Mouse (Mus musculus) splenic B cell, adult 2 months (primary cell): ENCODE measurements at regions not wholly inside any gene's neighbourhood (a gene's known extent, or its start where the extent isn't known, plus 50 kb on each side); places are given as distances from the start of the nearest gene placed in this dataset.
"Not testable (repeated sequence)": the region's sequence is repeated elsewhere in the genome, so short reads cannot be mapped to it uniquely, and the experiment has no call there.

ENCODE experiments used
- DNase-seq: peaks from one replicate; pipeline ENCODE4 v3.0.0-alpha.2; 2011; ENCODE audit warnings: low read depth, low spot score
- H3K27me3 ChIP-seq: 2 replicates; pipeline ENCODE4 v1.6.1; 2012; ENCODE audit warnings: mild to moderate bottlenecking, low read length, moderate library complexity, mixed read lengths; ENCODE audit not compliant: control insufficient read depth, poor library complexity, insufficient read depth, severe bottlenecking
- H3K36me3 ChIP-seq: 2 replicates; pipeline ENCODE4 v1.6.1; 2012; ENCODE audit warnings: mild to moderate bottlenecking, low read length, moderate library complexity, mixed read lengths; ENCODE audit not compliant: control insufficient read depth, poor library complexity, insufficient read depth, severe bottlenecking

GRCm38 (mm10) chr1:185951163-185951562 is 165.9 kb downstream of the Lyplal1 start:
- H3K36me3 ChIP-seq, result no peaks in the 10 kb centered on the region
- no peaks in the 10 kb centered on the region for H3K27me3 ChIP-seq
- DNase-seq, result no peak

- not testable (repeated sequence) for H3K36me3 ChIP-seq, H3K27me3 ChIP-seq, DNase-seq
These were observed 161.3 kb downstream of the Lyplal1 start for GRCm38 (mm10) chr1:185955821-185956220.

- no peaks in the 10 kb centered on the region for H3K27me3 ChIP-seq
- DNase-seq, result no peak
- H3K36me3 ChIP-seq, result no peaks in the 10 kb centered on the region
These were observed 159.6 kb downstream of the Lyplal1 start for GRCm38 (mm10) chr1:185957557-185957956.

- Histone ChIP-seq H3K27me3 (no peaks in the 10 kb centered on the region), H3K36me3 (no peaks in the 10 kb centered on the region)
- DNase-seq, result no peak
These were observed 158.8 kb downstream of the Lyplal1 start for GRCm38 (mm10) chr1:185958276-185958675.

- H3K36me3 ChIP-seq, result no peaks in the 10 kb centered on the region
These were observed 154.5 kb downstream of the Lyplal1 start for GRCm38 (mm10) chr1:185962606-185963005.

GRCm38 (mm10) chr1:185963773-185964172 is 153.3 kb downstream of the Lyplal1 start:
- H3K27me3 ChIP-seq, result peaks cover 2% of the 10 kb centered on the region; the same call in 1 of the 2 replicates
- DNase-seq, result no peak

More at GRCm38 (mm10) chr1:185962606-185963005, 154.5 kb downstream of the Lyplal1 start:
- peaks cover 2% of the 10 kb centered on the region; the same call in 1 of the 2 replicates for H3K27me3 ChIP-seq
- no peak for DNase-seq

GRCm38 (mm10) chr1:185964426-185964825 is 152.7 kb downstream of the Lyplal1 start:
- Histone ChIP-seq H3K36me3 (no peaks in the 10 kb centered on the region), H3K27me3 (peaks cover 2% of the 10 kb centered on the region; the same call in 1 of the 2 replicates)
- no peak for DNase-seq

More at GRCm38 (mm10) chr1:185963773-185964172, 153.3 kb downstream of the Lyplal1 start:
- no peaks in the 10 kb centered on the region for H3K36me3 ChIP-seq

- no peak for DNase-seq
- H3K27me3 ChIP-seq, result peaks cover 2% of the 10 kb centered on the region; the same call in 1 of the 2 replicates
- H3K36me3 ChIP-seq, result no peaks in the 10 kb centered on the region
These were observed 149.9 kb downstream of the Lyplal1 start for GRCm38 (mm10) chr1:185967227-185967626.

GRCm38 (mm10) chr1:185967816-185968215 is 149.3 kb downstream of the Lyplal1 start:
- peaks cover 2% of the 10 kb centered on the region; the same call in 1 of the 2 replicates for H3K27me3 ChIP-seq
- H3K36me3 ChIP-seq, result no peaks in the 10 kb centered on the region
- no peak for DNase-seq

- Histone ChIP-seq H3K27me3 (peaks cover 2% of the 10 kb centered on the region; the same call in 1 of the 2 replicates), H3K36me3 (no peaks in the 10 kb centered on the region)
- DNase-seq, result no peak
These were observed 148.5 kb downstream of the Lyplal1 start for GRCm38 (mm10) chr1:185968642-185969041.

GRCm38 (mm10) chr1:185969231-185969630 is 147.9 kb downstream of the Lyplal1 start:
- H3K27me3 ChIP-seq, result peaks cover 2% of the 10 kb centered on the region; the same call in 1 of the 2 replicates
- H3K36me3 ChIP-seq, result no peaks in the 10 kb centered on the region
- DNase-seq, result no peak

GRCm38 (mm10) chr1:185977075-185977474 is 140.0 kb downstream of the Lyplal1 start:
- Histone ChIP-seq H3K27me3 (no peaks in the 10 kb centered on the region; the same call in 1 of the 2 replicates), H3K36me3 (no peaks in the 10 kb centered on the region)
- DNase-seq, result no peak

- Histone ChIP-seq H3K27me3 (no peaks in the 10 kb centered on the region), H3K36me3 (no peaks in the 10 kb centered on the region)
- DNase-seq, result no peak
These were observed 127.7 kb downstream of the Lyplal1 start for GRCm38 (mm10) chr1:185989432-185989831.

GRCm38 (mm10) chr1:186000066-186000465 is 117.0 kb downstream of the Lyplal1 start:
- H3K36me3 ChIP-seq, DNase-seq, H3K27me3 ChIP-seq: not testable (repeated sequence)

GRCm38 (mm10) chr1:186013413-186013812 is 103.7 kb downstream of the Lyplal1 start:
- DNase-seq, result no peak
- no peaks in the 10 kb centered on the region for H3K36me3 ChIP-seq
- H3K27me3 ChIP-seq, result no peaks in the 10 kb centered on the region

- Histone ChIP-seq H3K36me3 (no peaks in the 10 kb centered on the region), H3K27me3 (no peaks in the 10 kb centered on the region)
- no peak for DNase-seq
These were observed 102.9 kb downstream of the Lyplal1 start for GRCm38 (mm10) chr1:186014166-186014565.
